19 mouse cellular contexts compared by ENCODE assay signal in genomic region chr5:127431561-127431960, GRCm38 (mm10).
"Had no signal": no experiment of that assay in that cellular context is flagged by ENCODE, and none has a peak within 500 bp of the region (broad histone marks: within the 10 kb centered on the region; RNA-seq: fewer than 3 reads in every experiment).

No protein-coding gene starts in this region.

- H3K4me1 ChIP-seq: lung, embryonic 15.5 days; megakaryocyte, embryonic 14.5 days; neural tube, embryonic 12.5 days had no signal

- DNase-seq: liver, postnatal 0 days; lung, adult 2 months; lung, postnatal 14 days; lung, postnatal 36 days; midbrain, embryonic 14.5 days; retina, postnatal 1 day; right cerebral cortex, adult 18-20 months; right cerebral cortex, postnatal 25 days; right cerebral cortex, postnatal 4 days; spleen, adult 18-20 months; thymus, adult 18-20 months; thymus, postnatal 14 days; thymus, postnatal 36 days had no signal

- H3K4me3 ChIP-seq: lung, embryonic 15.5 days; megakaryocyte, embryonic 14.5 days; midbrain, embryonic 12.5 days; neural tube, embryonic 12.5 days had no signal

- H3K9ac ChIP-seq: liver, postnatal 0 days; lung, embryonic 15.5 days; midbrain, embryonic 12.5 days; neural tube, embryonic 12.5 days had no signal

- ATAC-seq: liver, postnatal 0 days; lung, postnatal 0 days had no signal

- H3K4me2 ChIP-seq: lung, embryonic 15.5 days; midbrain, embryonic 12.5 days; neural tube, embryonic 12.5 days had no signal

- H3K9me3 ChIP-seq: lung, embryonic 15.5 days; midbrain, embryonic 12.5 days; neural tube, embryonic 12.5 days had no signal

- H3K27me3 ChIP-seq: lung, embryonic 15.5 days; megakaryocyte, embryonic 14.5 days; midbrain, embryonic 12.5 days; neural tube, embryonic 12.5 days had no signal

- H3K36me3 ChIP-seq: lung, embryonic 15.5 days; midbrain, embryonic 12.5 days; neural tube, embryonic 12.5 days had no signal

- H3K27ac ChIP-seq: lung, embryonic 15.5 days; macrophage; midbrain, embryonic 12.5 days; neural tube, embryonic 12.5 days had no signal
